In the genomic region with DNA sequence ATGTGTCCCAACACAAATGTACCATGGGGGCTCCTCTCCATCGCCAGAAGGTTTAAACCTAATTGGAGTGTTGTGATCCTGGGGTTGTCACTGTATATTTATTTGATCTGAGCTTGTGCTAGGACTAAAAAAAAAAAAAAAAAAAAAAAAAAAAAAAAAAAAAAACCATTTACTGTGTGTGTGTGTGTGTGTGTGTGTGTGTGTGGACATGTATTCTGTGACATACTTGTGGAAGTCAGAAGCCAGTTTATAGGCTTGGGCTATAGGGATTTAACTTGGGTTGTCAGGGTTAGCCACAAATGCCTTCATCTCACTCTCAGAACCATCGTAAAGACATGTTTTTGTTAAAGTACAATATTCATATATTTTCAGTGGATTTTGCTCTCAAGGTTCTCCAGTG, we compare ENCODE assay signal across 17 mouse cellular contexts.
"Had no signal": no experiment of that assay in that cellular context is flagged by ENCODE, and none has a peak within 500 bp of the region (broad histone marks: within the 10 kb centered on the region; RNA-seq: fewer than 3 reads in every experiment).

No protein-coding gene starts in this region.

- H3K9ac ChIP-seq: neural tube, embryonic 12.5 days; neural tube, embryonic 13.5 days; neural tube, embryonic 15.5 days; stomach, embryonic 15.5 days had no signal

- H3K9me3 ChIP-seq: neural tube, embryonic 12.5 days; neural tube, embryonic 13.5 days; neural tube, embryonic 15.5 days; stomach, embryonic 15.5 days had no signal

- H3K27me3 ChIP-seq: neural tube, embryonic 12.5 days; neural tube, embryonic 15.5 days; stomach, embryonic 15.5 days had no signal

- H3K4me1 ChIP-seq: stomach, embryonic 15.5 days had no signal

- H3K4me2 ChIP-seq: neural tube, embryonic 12.5 days; neural tube, embryonic 13.5 days; neural tube, embryonic 15.5 days; stomach, embryonic 15.5 days had no signal

- DNase-seq: retina, postnatal 1 day; right cerebral cortex, adult 18-20 months; right cerebral cortex, postnatal 14 days; right cerebral cortex, postnatal 25 days; right cerebral cortex, postnatal 4 days; spleen, adult 18-20 months; thymus, adult 18-20 months; thymus, adult 2 months; thymus, postnatal 14 days; thymus, postnatal 25 days; thymus, postnatal 36 days; thymus, postnatal 4 days had no signal

- H3K27ac ChIP-seq: neural tube, embryonic 12.5 days; neural tube, embryonic 13.5 days; neural tube, embryonic 15.5 days; stomach, embryonic 15.5 days; stomach, postnatal 0 days had no signal

- H3K36me3 ChIP-seq: neural tube, embryonic 12.5 days; neural tube, embryonic 13.5 days; neural tube, embryonic 15.5 days; stomach, embryonic 15.5 days had no signal

- H3K4me3 ChIP-seq: neural tube, embryonic 12.5 days; neural tube, embryonic 13.5 days; neural tube, embryonic 15.5 days; stomach, embryonic 15.5 days had no signal
